Mouse (Mus musculus) lung, postnatal 0 days (tissue): Measurements from ENCODE around the gene Gm15557. TPM values are rescaled to one million over a fixed set of nuclear protein-coding genes. Genes with fewer than 3 reads are reported as not detected.
A peak's percentile ranks its signal among the peaks of the same experiment; 100 is the strongest.

ENCODE experiments used
- ATAC-seq: fragments of 200-750 bp; cut with Nextera tagmentation; 2 replicates; pipeline ENCODE4 v1.8.0; 2017; ENCODE audit warnings: moderate library complexity
- DNase-seq: peaks from one replicate; pipeline ENCODE4 v3.0.0-alpha.2; 2016; ENCODE audit warnings: low spot score
- H3K27ac ChIP-seq: fragments of 300-500 bp; sonication (generic); 2 replicates; pipeline ENCODE4 v1.5.1; 2014; ENCODE audit warnings: antibody characterized with exemption, mild to moderate bottlenecking, low read length, mixed read lengths
- H3K27me3 ChIP-seq: fragments of 300-500 bp; sonication (generic); replicated peaks from 2 replicates; pipeline ENCODE4 v1.6.1; 2014; ENCODE audit warnings: low read length, mixed read lengths; ENCODE audit not compliant: insufficient read depth
- H3K36me3 ChIP-seq: fragments of 300-500 bp; sonication (generic); 2 replicates; pipeline ENCODE4 v1.6.1; 2014; ENCODE audit warnings: low read length, mixed read lengths; ENCODE audit not compliant: insufficient read depth
- H3K4me1 ChIP-seq: fragments of 300-500 bp; sonication (generic); 2 replicates; pipeline ENCODE4 v1.6.1; 2014; ENCODE audit warnings: antibody characterized with exemption, low read depth, low read length, mixed read lengths; ENCODE audit not compliant: insufficient read depth
- H3K4me2 ChIP-seq: fragments of 300-500 bp; sonication (generic); replicated peaks from 2 replicates; pipeline ENCODE4 v1.6.1; 2014; ENCODE audit warnings: low read depth, mild to moderate bottlenecking, low read length, moderate library complexity, mixed read lengths
- H3K4me3 ChIP-seq: fragments of 300-500 bp; sonication (generic); 2 replicates; pipeline ENCODE4 v1.5.1; 2014; ENCODE audit warnings: low read depth, low read length
- H3K9ac ChIP-seq: fragments of 300-500 bp; sonication (generic); replicated peaks from 2 replicates; pipeline ENCODE4 v1.6.1; 2014; ENCODE audit warnings: low read depth, mild to moderate bottlenecking
- H3K9me3 ChIP-seq: fragments of 300-500 bp; sonication (generic); 2 replicates; pipeline ENCODE4 v1.6.1; 2016; ENCODE audit warnings: low read length, mixed read lengths
- CTCF ChIP-seq: IDR thresholded peaks from 2 replicates; pipeline ENCODE4 v1.5.1; 2016; ENCODE audit warnings: antibody characterized with exemption, mild to moderate bottlenecking
- EP300 ChIP-seq: IDR thresholded peaks from 2 replicates; pipeline ENCODE4 v1.6.1; 2016; ENCODE audit warnings: antibody characterized with exemption, mild to moderate bottlenecking, control low read depth
- WGBS: fragments of 180-500 bp; shearing (Covaris S2); extraction: QIAGEN DNeasy Blood & Tissue Kit; methylation state at CpG from one replicate; pipeline ENCODE4 v1.1.7; 2014; 5-methylcytosine and 5-hydroxymethylcytosine counted together
- polyA plus RNA-seq: library from polyadenylated mRNA; unstranded; fragments of >200 nt; fragmentation: Nextera tagmentation; extraction: Ambion mirVana; gene quantifications from 2 replicates; pipeline ENCODE4 v1.2.1, GENCODE M21; 2015

Gene Gm15557
- polyA plus RNA-seq, 1 experiment from 2014 or later: not detected

DNA sequence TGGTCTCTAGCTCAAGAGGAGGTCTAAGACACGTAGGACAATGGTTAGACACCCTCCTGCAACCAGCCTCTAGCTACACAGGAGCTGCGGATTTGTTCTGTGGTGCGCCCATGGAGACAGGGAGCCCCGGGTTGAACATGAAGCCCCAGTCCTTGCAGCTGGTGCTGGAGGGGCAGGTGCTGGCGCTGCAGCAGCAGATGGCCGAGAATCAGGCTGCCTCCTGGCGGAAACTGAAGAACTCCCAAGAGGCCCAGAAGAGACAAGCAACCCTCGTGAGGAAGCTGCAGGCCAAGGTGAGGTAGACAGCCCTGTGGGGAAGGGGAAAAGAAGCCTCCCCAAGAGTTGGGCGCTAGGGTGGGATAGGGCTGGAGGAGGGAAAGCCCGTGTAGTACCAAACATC is 21.3 kb downstream of the Gm15557 start:
- Histone ChIP-seq H3K27me3 (no peaks in the 10 kb centered on the region), H3K4me1 (no peaks in the 10 kb centered on the region), H3K36me3 (peaks cover 18% of the 10 kb centered on the region), H3K9me3 (no peaks in the 10 kb centered on the region), H3K4me2 (no peak overlapping the region), H3K4me3 (no peak overlapping the region), H3K27ac (no peak overlapping the region), H3K9ac (no peak overlapping the region)
- DNase-seq (no peak), ATAC-seq (no peak)
- WGBS: 87% methylated on average over 10 of the region's 10 CpGs
- TF ChIP-seq CTCF: no peak
- TF ChIP-seq EP300: no peak

DNA sequence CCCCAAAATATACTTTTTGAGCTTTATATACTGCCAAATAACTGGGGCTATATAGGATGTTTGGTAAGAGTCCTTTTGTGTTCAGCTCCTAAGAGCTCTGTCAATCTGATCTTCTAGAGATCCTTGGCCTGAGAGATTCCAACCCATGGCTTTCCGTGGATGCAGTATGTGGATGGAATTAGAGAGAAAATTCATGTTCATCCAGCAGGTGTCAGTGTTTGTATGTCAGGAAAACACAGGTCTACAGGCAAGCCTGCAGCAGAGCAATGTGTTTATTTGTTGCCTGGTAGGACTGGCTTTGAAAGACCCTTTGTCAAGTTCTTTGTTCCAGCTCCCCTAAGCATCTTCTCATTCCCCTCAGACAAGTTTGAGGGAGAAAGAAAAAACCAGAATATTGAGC is 22.5 kb downstream of the Gm15557 start:
- TF ChIP-seq EP300: no peak
- TF ChIP-seq CTCF: peak; percentile 66
- Histone ChIP-seq H3K9me3 (no peaks in the 10 kb centered on the region), H3K36me3 (peaks cover 21% of the 10 kb centered on the region), H3K27me3 (no peaks in the 10 kb centered on the region), H3K4me3 (no peak overlapping the region), H3K27ac (no peak overlapping the region), H3K4me1 (no peaks in the 10 kb centered on the region), H3K4me2 (no peak overlapping the region), H3K9ac (no peak overlapping the region)
- 50% methylated on average over 1 of the region's 1 CpGs for WGBS
- ATAC-seq (no peak), DNase-seq (peak; percentile 33)

DNA sequence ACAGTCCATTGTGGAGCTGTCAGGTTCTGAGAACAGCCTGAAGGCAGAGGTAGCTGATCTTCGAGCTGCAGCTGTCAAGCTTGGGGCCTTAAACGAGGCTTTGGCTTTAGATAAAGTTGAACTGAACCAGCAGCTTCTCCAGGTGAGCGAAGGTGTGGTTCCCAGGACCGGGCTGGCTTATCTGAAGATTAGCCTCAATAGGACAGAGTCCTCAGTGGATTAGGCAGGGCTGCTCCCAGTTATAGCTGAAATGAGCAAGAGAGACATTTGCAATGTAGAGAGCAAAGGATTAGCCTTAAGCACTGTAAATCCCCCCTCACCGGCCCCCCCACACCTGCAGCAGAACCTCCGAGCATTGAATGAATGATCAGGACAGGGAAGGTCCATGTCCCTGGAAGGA is 32.8 kb downstream of the Gm15557 start:
- no peak for DNase-seq
- Histone ChIP-seq H3K4me1 (no peaks in the 10 kb centered on the region), H3K27me3 (no peaks in the 10 kb centered on the region), H3K4me3 (no peak overlapping the region), H3K9me3 (no peaks in the 10 kb centered on the region), H3K4me2 (no peak overlapping the region), H3K27ac (no peak overlapping the region), H3K9ac (no peak overlapping the region), H3K36me3 (peaks cover 42% of the 10 kb centered on the region)
- ATAC-seq: no peak
- TF ChIP-seq EP300 (no peak), CTCF (no peak)
- 83% methylated on average over 6 of the region's 6 CpGs for WGBS

DNA sequence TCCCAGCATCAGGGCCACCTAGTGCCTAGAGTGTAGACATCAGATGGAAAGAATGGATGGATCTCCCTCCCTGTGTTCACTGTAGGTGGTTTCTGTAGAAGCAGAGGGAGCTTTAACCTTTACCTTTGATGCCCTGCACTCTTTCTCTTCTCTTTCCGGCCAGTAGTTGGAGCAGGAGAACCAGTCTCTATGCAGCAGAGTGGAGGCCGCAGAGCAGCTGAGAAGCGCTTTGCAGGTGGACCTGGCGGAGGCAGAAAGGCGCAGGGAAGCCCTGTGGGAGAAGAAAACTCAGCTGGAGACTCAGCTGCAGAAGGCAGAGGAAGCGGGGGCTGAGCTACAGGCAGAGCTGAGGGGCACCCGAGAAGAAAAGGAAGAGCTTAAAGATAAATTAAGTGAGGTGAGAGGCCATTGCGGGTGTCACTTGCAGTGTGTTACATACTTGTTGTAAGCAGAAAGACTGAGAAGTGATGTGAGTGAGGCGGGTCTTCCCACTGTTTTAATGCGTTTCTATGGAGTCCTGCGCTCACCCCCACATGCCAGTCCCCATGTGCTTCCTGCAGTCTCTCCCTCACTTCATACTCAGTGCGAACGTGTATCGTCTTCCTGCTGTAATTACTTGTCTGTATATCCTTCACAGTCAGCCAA is 33.7 kb downstream of the Gm15557 start:
- peak; percentile 14; the same call in 1 of the 2 replicates for TF ChIP-seq CTCF
- no peak for TF ChIP-seq EP300
- Histone ChIP-seq H3K4me1 (no peaks in the 10 kb centered on the region), H3K9me3 (no peaks in the 10 kb centered on the region), H3K9ac (no peak overlapping the region), H3K4me2 (no peak overlapping the region), H3K27me3 (no peaks in the 10 kb centered on the region), H3K27ac (no peak overlapping the region), H3K4me3 (no peak overlapping the region), H3K36me3 (peaks cover 38% of the 10 kb centered on the region; the same call in 1 of the 2 replicates)
- ATAC-seq (no peak), DNase-seq (no peak)
- 76% methylated on average over 14 of the region's 14 CpGs for WGBS

DNA sequence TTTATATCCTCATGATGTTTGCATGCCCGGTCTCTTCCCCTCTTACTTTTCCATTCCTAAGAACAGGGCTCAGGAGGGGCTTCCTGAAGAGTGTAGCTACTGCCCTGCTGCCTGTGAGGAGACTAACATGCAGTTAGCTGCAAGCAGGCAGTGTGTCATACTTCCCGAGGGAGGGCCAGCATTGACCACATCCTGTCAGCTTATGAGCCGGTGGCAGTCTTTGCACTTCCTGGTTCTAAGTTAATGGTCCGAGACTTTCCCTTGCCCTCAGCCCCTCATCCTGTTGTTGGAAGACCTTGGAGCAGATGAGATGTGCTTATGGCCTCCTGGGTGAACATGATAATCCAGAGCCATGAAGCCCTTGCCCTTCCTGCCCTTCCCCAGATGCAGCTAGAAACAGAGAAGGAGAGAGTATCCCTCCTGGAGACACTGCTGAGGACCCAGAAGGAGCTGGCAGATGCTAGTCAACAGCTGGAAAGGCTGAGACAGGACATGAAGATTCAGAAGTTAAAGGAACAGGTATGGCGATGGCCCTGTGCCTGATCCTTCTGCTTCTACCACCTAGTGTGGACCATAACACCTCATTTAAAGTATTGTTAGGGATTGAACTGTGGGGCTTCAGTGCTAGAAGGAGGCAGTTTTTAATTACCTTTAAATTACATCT is 38.9 kb downstream of the Gm15557 start:
- no peaks in the 10 kb centered on the region for H3K4me1 ChIP-seq
- no peaks in the 10 kb centered on the region for H3K9me3 ChIP-seq
- H3K27me3 ChIP-seq: no peaks in the 10 kb centered on the region
- H3K4me3 ChIP-seq: no peak overlapping the region
- ATAC-seq (peak; percentile 73), DNase-seq (peak; percentile 53)
- TF ChIP-seq EP300 (no peak), CTCF (no peak)
- H3K27ac ChIP-seq: no peak overlapping the region; the same call in 1 of the 2 replicates
- no peak overlapping the region for H3K4me2 ChIP-seq
- H3K36me3 ChIP-seq: peaks cover 26% of the 10 kb centered on the region
- WGBS: 69% methylated on average over 5 of the region's 5 CpGs
- H3K9ac ChIP-seq: no peak overlapping the region

DNA sequence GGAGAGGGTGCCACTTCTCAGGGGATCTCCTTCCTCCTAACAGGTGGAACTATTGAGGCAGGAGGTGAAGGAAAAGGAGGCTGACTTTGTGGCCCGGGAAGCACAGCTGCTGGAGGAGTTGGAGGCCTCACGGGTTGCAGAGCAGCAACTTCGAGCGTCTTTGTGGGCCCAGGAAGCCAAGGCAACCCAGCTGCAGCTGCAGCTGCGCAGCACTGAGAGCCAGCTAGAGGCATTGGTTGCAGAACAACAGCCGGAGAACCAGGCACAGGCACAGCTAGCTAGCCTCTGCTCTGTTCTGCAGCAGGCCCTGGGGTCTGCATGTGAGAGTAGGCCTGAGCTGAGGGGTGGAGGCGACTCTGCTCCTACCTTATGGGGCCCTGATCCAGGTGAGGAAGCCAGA is 45.2 kb downstream of the Gm15557 start:
- DNase-seq (no peak), ATAC-seq (no peak)
- Histone ChIP-seq H3K4me2 (no peak overlapping the region), H3K27me3 (no peaks in the 10 kb centered on the region), H3K9me3 (no peaks in the 10 kb centered on the region), H3K9ac (no peak overlapping the region), H3K4me1 (no peaks in the 10 kb centered on the region), H3K36me3 (peaks cover 41% of the 10 kb centered on the region), H3K4me3 (no peak overlapping the region), H3K27ac (no peak overlapping the region)
- WGBS: 91% methylated on average over 7 of the region's 7 CpGs
- no peak for TF ChIP-seq EP300
- no peak for TF ChIP-seq CTCF
